Mouse (Mus musculus) heart, adult 2 months (tissue): ENCODE data around the gene Gramd1b.

Source experiments
- CTCF ChIP-seq: fragments of 200-600 bp; IDR thresholded peaks from 2 replicates; pipeline ENCODE4 v1.8.1; 2022; ENCODE audit warnings: antibody characterized with exemption, mild to moderate bottlenecking, moderate library complexity
- POLR2A ChIP-seq: fragments of 200-500 bp; IDR thresholded peaks from 2 replicates; pipeline ENCODE4 v1.6.1; 2011; ENCODE audit warnings: mild to moderate bottlenecking, low read depth, low read length, control low read depth; ENCODE audit not compliant: insufficient read depth

DNA sequence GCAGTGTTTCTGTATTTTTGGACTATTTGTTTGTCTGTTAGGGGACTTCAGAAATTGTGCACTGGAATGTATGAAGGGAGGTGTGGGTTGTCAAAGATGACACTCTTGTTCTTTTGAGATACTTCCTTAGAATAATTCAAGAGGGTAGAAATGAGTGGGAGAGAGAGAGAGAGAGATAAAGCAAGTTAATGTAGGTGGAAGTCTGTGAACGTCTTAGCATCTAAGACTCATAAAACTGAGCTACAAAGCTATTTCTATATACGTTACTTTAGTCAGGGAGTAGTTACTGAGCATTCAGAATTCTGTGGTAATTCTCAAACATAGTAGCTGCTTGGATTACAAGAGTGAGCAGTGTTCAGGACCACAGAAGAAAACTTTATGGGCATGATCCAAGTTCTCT, 19.2 kb downstream of the Gramd1b start:
- TF ChIP-seq CTCF, result no peak
- no peak for TF ChIP-seq POLR2A
